Mouse (Mus musculus): ENCODE data around the gene Crtac1.

Gene Crtac1

GRCm38 (mm10) chr19:42425208-42425607 is 6.4 kb downstream of the Crtac1 start:
- DNase-seq (ENCODE audit: low spot score), result peak; percentile 64

DNA sequence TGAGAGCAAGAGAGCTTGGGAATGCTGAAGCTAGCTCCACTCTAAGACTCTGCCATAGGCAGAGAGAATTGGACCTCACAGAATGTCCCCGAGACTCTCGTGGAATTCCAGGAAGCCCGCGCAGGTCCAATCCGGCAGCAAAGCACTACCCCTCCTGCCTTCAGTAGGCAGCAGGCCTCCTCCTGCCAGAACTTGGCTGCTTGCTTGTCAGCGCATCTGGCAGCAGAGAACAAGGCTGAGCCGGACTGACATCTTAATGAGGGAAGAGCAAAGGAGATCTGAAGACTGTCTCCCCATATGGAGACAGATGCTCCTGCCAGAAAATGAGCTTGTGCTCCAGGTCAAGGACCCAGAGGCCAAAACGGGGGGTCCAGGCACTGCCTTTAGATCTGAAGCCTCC is 16.5 kb downstream of the Crtac1 start:
- DNase-seq (ENCODE audit: low spot score), result no peak

DNA sequence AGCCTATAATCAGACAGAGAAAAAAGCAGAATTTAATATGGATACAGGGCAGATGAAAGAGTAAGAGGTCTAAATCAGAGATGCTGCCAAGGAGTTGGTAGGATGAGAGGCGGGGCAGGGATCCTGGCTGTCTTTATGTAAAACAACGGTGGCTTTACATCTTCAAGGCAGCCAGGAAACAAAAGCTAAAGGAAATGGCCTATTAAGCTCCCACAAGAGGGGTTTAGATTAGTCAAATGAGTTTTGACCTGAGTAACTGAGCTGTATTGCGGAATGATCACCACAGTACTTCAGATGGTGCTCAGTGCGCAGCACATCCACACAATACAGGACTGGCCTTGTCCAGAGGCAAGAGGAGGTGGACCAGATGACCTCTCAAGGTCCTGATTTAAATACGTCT is 21.7 kb downstream of the Crtac1 start:
- no peak for DNase-seq (ENCODE audit: low spot score)

GRCm38 (mm10) chr19:42409226-42409625 is 22.4 kb downstream of the Crtac1 start:
- peak; percentile 36 for DNase-seq (ENCODE audit: low spot score)

GRCm38 (mm10) chr19:42404364-42404763 is 27.2 kb downstream of the Crtac1 start:
- DNase-seq (ENCODE audit: low spot score), result no peak

GRCm38 (mm10) chr19:42399974-42400373 is 31.6 kb downstream of the Crtac1 start:
- no peak for DNase-seq (ENCODE audit: low spot score)

DNA sequence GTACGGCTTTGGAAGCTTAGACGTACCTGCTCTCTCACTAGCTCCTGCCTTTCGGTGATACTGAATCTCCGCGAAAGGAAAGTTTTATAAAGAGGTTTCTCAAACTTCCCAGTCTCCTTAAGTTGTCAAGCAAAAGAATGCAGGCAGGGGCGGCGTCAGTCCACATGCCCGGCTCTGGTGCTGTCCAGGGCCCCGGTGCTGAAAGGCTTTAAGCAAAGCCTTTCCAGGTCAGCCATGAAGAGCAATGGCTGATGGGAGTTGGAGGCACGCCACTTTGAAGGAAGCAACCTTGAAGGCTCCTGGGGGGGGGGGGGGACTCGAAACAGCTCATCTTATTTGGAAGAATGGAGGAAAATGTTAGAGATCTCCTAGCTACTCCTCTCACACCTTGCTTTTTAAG is 34.3 kb downstream of the Crtac1 start:
- DNase-seq (ENCODE audit: low spot score), result peak; percentile 63

GRCm38 (mm10) chr19:42394848-42395534 is 36.6 kb downstream of the Crtac1 start:
- no peak for DNase-seq (ENCODE audit: low spot score)

DNA sequence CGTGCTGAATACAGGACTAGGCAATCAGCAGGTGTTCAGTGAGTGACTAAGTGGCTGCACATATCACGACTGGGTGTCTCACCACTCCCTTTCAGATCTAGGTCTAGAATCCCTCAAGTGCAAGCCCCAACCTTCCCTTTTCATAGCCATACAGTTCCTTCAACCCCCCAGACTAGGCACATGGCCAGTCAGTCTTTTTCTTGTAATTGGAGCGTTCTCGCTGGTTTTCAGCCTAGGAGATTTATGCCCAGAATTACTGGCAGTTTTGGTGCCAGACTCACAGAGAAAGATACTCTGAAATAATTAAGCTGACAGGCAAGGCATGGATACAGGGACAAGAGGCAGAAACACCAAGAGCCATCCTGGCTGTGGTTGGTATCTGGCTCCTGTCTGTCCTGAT is 37.7 kb downstream of the Crtac1 start:
- DNase-seq (ENCODE audit: low spot score), result no peak

- no peak for DNase-seq (ENCODE audit: low spot score)
Observed at GRCm38 (mm10) chr19:42392094-42392493, 39.5 kb downstream of the Crtac1 start.

- no peak for DNase-seq (ENCODE audit: low spot score)
Observed at GRCm38 (mm10) chr19:42389574-42389973, 42.0 kb downstream of the Crtac1 start.

GRCm38 (mm10) chr19:42384981-42385598 is 46.5 kb downstream of the Crtac1 start:
- peak; percentile 47 for DNase-seq (ENCODE audit: low spot score)

DNA sequence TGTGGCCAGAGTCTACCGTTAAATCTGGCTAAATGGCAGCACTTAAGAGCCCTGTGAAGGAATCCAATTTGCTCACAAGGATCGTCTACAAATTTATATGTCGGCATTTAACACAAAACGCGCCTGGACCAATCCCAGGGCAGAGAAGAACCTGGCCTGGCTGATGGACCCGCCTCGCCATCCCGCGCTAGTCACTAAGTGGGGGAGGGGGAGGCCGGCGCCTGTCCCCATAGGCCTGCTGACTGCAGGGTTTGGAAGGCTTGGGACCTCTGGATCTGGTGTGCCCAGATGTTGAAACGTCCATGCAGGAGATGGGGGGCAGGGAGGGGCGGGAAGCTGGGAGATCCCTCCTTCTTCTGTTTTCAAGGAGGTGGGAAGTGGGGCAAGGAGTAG is 50.6 kb downstream of the Crtac1 start:
- peak; percentile 17 for DNase-seq (ENCODE audit: low spot score)

- DNase-seq (ENCODE audit: low spot score), result peak; percentile 52
Observed at GRCm38 (mm10) chr19:42380321-42380980, 51.1 kb downstream of the Crtac1 start.

DNA sequence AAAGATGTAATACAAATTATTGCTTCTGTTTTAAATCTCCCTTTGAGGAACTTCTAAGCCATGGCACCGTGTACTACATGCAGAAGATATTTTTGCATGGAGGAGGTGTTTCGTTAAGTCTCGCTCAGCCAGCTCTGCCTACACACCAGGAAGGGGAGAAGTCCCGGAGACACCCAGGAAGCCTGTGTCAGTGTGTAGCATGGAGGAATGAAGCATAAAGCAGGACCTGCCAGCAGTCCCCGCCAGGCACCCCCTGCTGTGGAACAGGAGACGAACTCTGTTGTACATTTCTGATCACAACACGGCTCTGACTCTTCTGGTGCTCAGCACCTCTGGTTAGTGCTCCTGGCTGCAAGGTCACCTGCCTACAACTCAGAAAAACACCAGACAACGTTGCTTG is 51.8 kb downstream of the Crtac1 start:
- no peak for DNase-seq (ENCODE audit: low spot score)

DNA sequence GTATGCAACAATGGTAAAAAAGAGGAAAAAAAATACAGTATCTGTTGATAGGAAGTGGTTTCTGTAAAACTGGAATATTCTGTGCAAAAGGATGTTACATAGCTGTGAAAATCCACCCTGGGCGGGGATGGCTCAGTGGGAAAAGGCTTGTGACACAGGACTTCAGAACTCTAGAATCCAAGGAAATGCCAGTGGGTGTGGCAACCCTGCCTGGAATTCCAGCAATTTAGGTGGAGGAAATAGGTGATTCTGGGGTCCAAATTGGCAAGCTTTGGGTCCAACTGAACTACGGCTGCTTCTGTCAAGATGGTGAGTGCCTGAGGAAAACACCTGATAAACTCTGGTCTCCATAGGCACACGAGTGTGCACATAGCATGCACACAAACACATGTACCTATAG is 54.4 kb downstream of the Crtac1 start:
- DNase-seq (ENCODE audit: low spot score), result no peak

GRCm38 (mm10) chr19:42363551-42363950 is 68.0 kb downstream of the Crtac1 start:
- no peak for DNase-seq (ENCODE audit: low spot score)

GRCm38 (mm10) chr19:42358406-42358805 is 73.2 kb downstream of the Crtac1 start:
- no peak for DNase-seq (ENCODE audit: low spot score)

DNA sequence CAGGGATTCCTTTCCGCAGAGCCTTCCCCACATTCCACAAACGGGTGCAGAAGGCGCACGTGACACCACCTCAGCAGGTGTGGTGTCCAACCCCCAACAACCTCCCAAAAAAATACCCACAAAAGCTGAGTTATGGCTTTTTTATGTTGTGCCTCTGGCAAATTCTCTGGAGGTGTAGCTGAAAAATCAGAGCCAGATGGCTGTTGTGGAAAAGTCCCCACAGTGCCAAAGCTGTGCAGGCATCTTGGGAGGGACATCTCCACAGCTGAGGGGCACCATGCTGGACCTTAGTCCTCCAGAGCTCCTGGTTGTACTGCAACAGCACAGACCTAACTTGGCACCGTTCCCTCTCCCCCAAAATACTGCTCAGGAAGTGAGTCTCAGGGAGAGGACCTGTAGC is 74.7 kb downstream of the Crtac1 start:
- no peak for DNase-seq (ENCODE audit: low spot score)

GRCm38 (mm10) chr19:42355476-42355875 is 76.1 kb downstream of the Crtac1 start:
- DNase-seq (ENCODE audit: low spot score), result no peak

DNA sequence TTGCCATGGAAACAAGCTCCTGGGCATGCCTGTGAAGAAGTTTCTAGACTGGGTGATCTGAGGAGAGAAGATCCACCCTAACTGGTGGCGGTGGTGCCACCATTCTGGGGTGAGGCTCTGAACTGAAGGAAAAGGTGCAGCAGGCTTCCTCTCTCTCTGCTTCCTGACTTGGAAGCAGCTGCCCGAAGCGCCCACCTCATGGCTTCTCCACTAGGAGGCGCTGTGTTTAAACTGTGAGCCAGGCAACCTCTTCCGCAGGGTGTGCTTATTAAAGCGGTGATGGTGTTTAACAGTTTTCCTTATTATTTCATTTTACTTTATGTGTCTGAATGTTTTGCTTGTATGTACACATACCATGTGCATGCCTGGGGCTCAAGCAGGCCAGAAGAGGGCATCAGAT is 90.4 kb downstream of the Crtac1 start:
- DNase-seq (ENCODE audit: low spot score), result peak; percentile 54

DNA sequence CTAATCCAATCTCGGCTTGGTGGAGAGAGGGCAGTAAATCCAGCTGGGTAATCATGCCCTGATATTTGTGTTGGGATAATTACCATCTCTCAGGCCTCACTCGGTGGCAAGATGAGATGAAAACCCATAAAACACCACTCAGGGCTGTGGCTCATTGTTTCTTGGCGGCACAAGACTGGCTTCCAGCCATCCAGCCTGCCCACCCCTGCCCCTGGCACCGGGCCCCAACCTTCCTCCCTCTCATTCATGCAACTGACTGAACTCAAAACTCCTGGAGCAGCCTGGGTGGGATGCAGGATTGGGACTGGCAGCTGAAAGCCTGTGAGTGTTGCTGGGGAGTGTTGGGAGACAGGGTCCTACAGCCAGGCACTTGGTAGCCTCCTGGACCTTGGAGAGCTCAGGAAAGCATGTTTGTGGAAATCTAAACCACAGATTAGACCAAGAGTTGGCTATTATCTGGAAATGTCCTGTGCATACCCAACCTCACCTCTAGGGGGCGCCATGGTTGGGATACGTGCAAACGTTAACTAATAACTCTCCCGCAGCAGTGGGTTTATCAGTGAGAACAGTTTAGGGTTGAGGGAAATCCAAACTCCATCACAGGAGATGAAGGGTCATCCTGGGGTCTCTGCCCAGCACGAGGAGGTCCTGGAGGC is 99.4 kb downstream of the Crtac1 start:
- peak; percentile 47 for DNase-seq (ENCODE audit: low spot score)

- no peak for DNase-seq (ENCODE audit: low spot score)
Observed at GRCm38 (mm10) chr19:42331446-42331845, 100.1 kb downstream of the Crtac1 start.
